Mouse (Mus musculus): Measurements from ENCODE around the gene Znrf2. TPM values are rescaled to one million over a fixed set of nuclear protein-coding genes. Genes with fewer than 3 reads are reported as not detected.

Gene Znrf2
- polyA plus RNA-seq, 1 experiment: 10.8 TPM

GRCm38 (mm10) chr6:54880086-54880485 is 63.4 kb downstream of the Znrf2 start:
- no peaks in the 10 kb centered on the region for H3K4me1 ChIP-seq (ENCODE audit: control insufficient read depth, insufficient read depth, insufficient read length)
- H3K4me3 ChIP-seq (ENCODE audit: extremely low read depth, insufficient read depth, insufficient read length): no peak overlapping the region
- H3K36me3 ChIP-seq (ENCODE audit: control insufficient read depth, insufficient read depth, low read length): peaks cover 9% of the 10 kb centered on the region
- H3K27me3 ChIP-seq (ENCODE audit: control insufficient read depth, insufficient read depth, low read length): no peaks in the 10 kb centered on the region
- no peak for DNase-seq (ENCODE audit: low read depth in 1 of 2, low spot score in 2 of 2)
- H3K27ac ChIP-seq (ENCODE audit: insufficient read depth, low read length): no peak overlapping the region
- TF ChIP-seq CTCF (IDR thresholded peaks at IDR 0.05; ENCODE audit: extremely low read depth, insufficient read depth, insufficient read length, insufficient replicate concordance) (no peak), POLR2A (IDR thresholded peaks at IDR 0.05; ENCODE audit: low read depth, low read length) (no peak)
- WGBS: 90% methylated on average over 4 of the region's 4 CpGs

- Histone ChIP-seq H3K27ac (ENCODE audit: insufficient read depth, low read length) (no peak overlapping the region), H3K27me3 (ENCODE audit: control insufficient read depth, insufficient read depth, low read length) (no peaks in the 10 kb centered on the region), H3K4me1 (ENCODE audit: control insufficient read depth, insufficient read depth, insufficient read length) (0 out of 2 replicates have a peak, but pooled peaks cover 2% of the 10 kb centered on the region), H3K36me3 (ENCODE audit: control insufficient read depth, insufficient read depth, low read length) (peaks cover 9% of the 10 kb centered on the region), H3K4me3 (ENCODE audit: extremely low read depth, insufficient read depth, insufficient read length) (no peak overlapping the region)
- TF ChIP-seq POLR2A (IDR thresholded peaks at IDR 0.05; ENCODE audit: low read depth, low read length) (no peak), CTCF (IDR thresholded peaks at IDR 0.05; ENCODE audit: extremely low read depth, insufficient read depth, insufficient read length, insufficient replicate concordance) (no peak)
- DNase-seq (ENCODE audit: low read depth in 1 of 2, low spot score in 2 of 2): no peak
- 88% methylated on average over 2 of the region's 2 CpGs for WGBS
These were observed 66.7 kb downstream of the Znrf2 start for GRCm38 (mm10) chr6:54883424-54883823.

GRCm38 (mm10) chr6:54886195-54886594 is 69.5 kb downstream of the Znrf2 start:
- 77% methylated on average over 7 of the region's 7 CpGs for WGBS
- H3K27ac ChIP-seq (ENCODE audit: insufficient read depth, low read length): no peak overlapping the region
- H3K36me3 ChIP-seq (ENCODE audit: control insufficient read depth, insufficient read depth, low read length): peaks cover 5% of the 10 kb centered on the region; the same call in 1 of the 2 replicates
- H3K4me1 ChIP-seq (ENCODE audit: control insufficient read depth, insufficient read depth, insufficient read length): 0 out of 2 replicates have a peak, but pooled peaks cover 2% of the 10 kb centered on the region
- DNase-seq (ENCODE audit: low read depth in 1 of 2, low spot score in 2 of 2): no peak
- no peak overlapping the region for H3K4me3 ChIP-seq (ENCODE audit: extremely low read depth, insufficient read depth, insufficient read length)
- H3K27me3 ChIP-seq (ENCODE audit: control insufficient read depth, insufficient read depth, low read length): no peaks in the 10 kb centered on the region
- TF ChIP-seq POLR2A (IDR thresholded peaks at IDR 0.05; ENCODE audit: low read depth, low read length) (no peak), CTCF (IDR thresholded peaks at IDR 0.05; ENCODE audit: extremely low read depth, insufficient read depth, insufficient read length, insufficient replicate concordance) (no peak)

- H3K36me3 ChIP-seq (ENCODE audit: control insufficient read depth, insufficient read depth, low read length): peaks cover 3% of the 10 kb centered on the region; the same call in 1 of the 2 replicates
- H3K4me3 ChIP-seq (ENCODE audit: extremely low read depth, insufficient read depth, insufficient read length): no peak overlapping the region
- 95% methylated on average over 9 of the region's 9 CpGs for WGBS
- no peak overlapping the region for H3K27ac ChIP-seq (ENCODE audit: insufficient read depth, low read length)
- no peaks in the 10 kb centered on the region for H3K27me3 ChIP-seq (ENCODE audit: control insufficient read depth, insufficient read depth, low read length)
- TF ChIP-seq CTCF (IDR thresholded peaks at IDR 0.05; ENCODE audit: extremely low read depth, insufficient read depth, insufficient read length, insufficient replicate concordance): no peak
- no peak for TF ChIP-seq POLR2A (IDR thresholded peaks at IDR 0.05; ENCODE audit: low read depth, low read length)
- H3K4me1 ChIP-seq (ENCODE audit: control insufficient read depth, insufficient read depth, insufficient read length): 0 out of 2 replicates have a peak, but pooled peaks cover 2% of the 10 kb centered on the region
- no peak for DNase-seq (ENCODE audit: low read depth in 1 of 2, low spot score in 2 of 2)
These were observed 73.5 kb downstream of the Znrf2 start for GRCm38 (mm10) chr6:54890221-54890620.

GRCm38 (mm10) chr6:54891384-54891783 is 74.7 kb downstream of the Znrf2 start:
- Histone ChIP-seq H3K27me3 (ENCODE audit: control insufficient read depth, insufficient read depth, low read length) (no peaks in the 10 kb centered on the region), H3K4me3 (ENCODE audit: extremely low read depth, insufficient read depth, insufficient read length) (no peak overlapping the region), H3K4me1 (ENCODE audit: control insufficient read depth, insufficient read depth, insufficient read length) (0 out of 2 replicates have a peak, but pooled peaks cover 2% of the 10 kb centered on the region), H3K27ac (ENCODE audit: insufficient read depth, low read length) (no peak overlapping the region), H3K36me3 (ENCODE audit: control insufficient read depth, insufficient read depth, low read length) (peaks cover 3% of the 10 kb centered on the region; the same call in 1 of the 2 replicates)
- WGBS: 86% methylated on average over 3 of the region's 3 CpGs
- DNase-seq (ENCODE audit: low read depth in 1 of 2, low spot score in 2 of 2): no peak
- TF ChIP-seq POLR2A (IDR thresholded peaks at IDR 0.05; ENCODE audit: low read depth, low read length) (no peak), CTCF (IDR thresholded peaks at IDR 0.05; ENCODE audit: extremely low read depth, insufficient read depth, insufficient read length, insufficient replicate concordance) (no peak)

- no peak for DNase-seq (ENCODE audit: low read depth in 1 of 2, low spot score in 2 of 2)
- H3K27ac ChIP-seq (ENCODE audit: insufficient read depth, low read length): no peak overlapping the region
- no peaks in the 10 kb centered on the region for H3K27me3 ChIP-seq (ENCODE audit: control insufficient read depth, insufficient read depth, low read length)
- H3K4me3 ChIP-seq (ENCODE audit: extremely low read depth, insufficient read depth, insufficient read length): no peak overlapping the region
- H3K4me1 ChIP-seq (ENCODE audit: control insufficient read depth, insufficient read depth, insufficient read length): no peaks in the 10 kb centered on the region; the same call in 1 of the 2 replicates
- TF ChIP-seq POLR2A (IDR thresholded peaks at IDR 0.05; ENCODE audit: low read depth, low read length) (no peak), CTCF (IDR thresholded peaks at IDR 0.05; ENCODE audit: extremely low read depth, insufficient read depth, insufficient read length, insufficient replicate concordance) (no peak)
- 87% methylated on average over 2 of the region's 2 CpGs for WGBS
- no peaks in the 10 kb centered on the region for H3K36me3 ChIP-seq (ENCODE audit: control insufficient read depth, insufficient read depth, low read length)
These were observed 83.5 kb downstream of the Znrf2 start for GRCm38 (mm10) chr6:54900256-54900655.

- TF ChIP-seq CTCF (IDR thresholded peaks at IDR 0.05; ENCODE audit: extremely low read depth, insufficient read depth, insufficient read length, insufficient replicate concordance): no peak
- no peak for TF ChIP-seq POLR2A (IDR thresholded peaks at IDR 0.05; ENCODE audit: low read depth, low read length)
- no peaks in the 10 kb centered on the region; the same call in 1 of the 2 replicates for H3K4me1 ChIP-seq (ENCODE audit: control insufficient read depth, insufficient read depth, insufficient read length)
- 91% methylated on average over 2 of the region's 2 CpGs for WGBS
- no peaks in the 10 kb centered on the region for H3K27me3 ChIP-seq (ENCODE audit: control insufficient read depth, insufficient read depth, low read length)
- no peak overlapping the region for H3K27ac ChIP-seq (ENCODE audit: insufficient read depth, low read length)
- H3K4me3 ChIP-seq (ENCODE audit: extremely low read depth, insufficient read depth, insufficient read length): no peak overlapping the region
- DNase-seq (ENCODE audit: low read depth in 1 of 2, low spot score in 2 of 2): no peak
- no peaks in the 10 kb centered on the region for H3K36me3 ChIP-seq (ENCODE audit: control insufficient read depth, insufficient read depth, low read length)
These were observed 85.8 kb downstream of the Znrf2 start for GRCm38 (mm10) chr6:54902547-54902946.

Data from spleen, adult 2 months (tissue).